Comparison of ENCODE assay signal across 26 mouse cellular contexts in the genomic region with DNA sequence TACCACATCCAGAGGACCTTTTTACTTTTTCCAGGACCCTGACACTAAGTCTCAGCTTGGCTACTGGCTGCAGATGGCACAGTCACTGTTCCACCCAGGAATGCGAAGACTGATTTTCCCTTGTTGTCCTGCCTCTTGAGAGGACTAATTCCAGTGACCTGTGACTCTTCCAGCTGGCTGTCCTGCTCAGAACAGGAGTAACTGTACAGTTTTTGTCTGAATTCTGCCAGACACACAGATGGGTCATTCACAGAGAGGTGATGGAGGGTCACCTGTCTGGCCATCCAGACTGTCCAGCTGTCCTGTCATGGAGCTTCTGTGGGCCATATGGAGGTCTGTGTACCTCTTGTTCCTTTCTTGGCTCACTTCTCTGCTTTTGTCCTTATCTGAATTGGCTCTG.
"Had no signal": no experiment of that assay in that cellular context is flagged by ENCODE, and none has a peak within 500 bp of the region (broad histone marks: within the 10 kb centered on the region; RNA-seq: fewer than 3 reads in every experiment).

No protein-coding gene starts in this region.

- H3K4me1 ChIP-seq: hindbrain, embryonic 10.5 days; intestine, embryonic 15.5 days; limb, embryonic 10.5 days; limb, embryonic 12.5 days; liver, embryonic 15.5 days had no signal

- H3K36me3 ChIP-seq: heart, embryonic 10.5 days; heart, embryonic 12.5 days; hindbrain, embryonic 10.5 days; hindbrain, embryonic 12.5 days; intestine, embryonic 15.5 days; kidney, embryonic 15.5 days; limb, embryonic 10.5 days; liver, embryonic 13.5 days; liver, embryonic 15.5 days had no signal

- H3K27me3 ChIP-seq: heart, embryonic 12.5 days; hindbrain, embryonic 12.5 days; intestine, embryonic 15.5 days; kidney, embryonic 15.5 days; limb, embryonic 12.5 days; liver, embryonic 13.5 days; liver, embryonic 15.5 days had no signal

- DNase-seq: gastrocnemius, postnatal 14 days; gastrocnemius, postnatal 36 days; heart, adult 11 months; heart, postnatal 10 days; heart, postnatal 4 days; kidney, adult 18-20 months; kidney, postnatal 14 days; kidney, postnatal 36 days; liver; liver, embryonic 13.5 days had no signal

- H3K4me3 ChIP-seq: heart, embryonic 10.5 days; heart, embryonic 12.5 days; hindbrain, embryonic 10.5 days; hindbrain, embryonic 12.5 days; intestine, embryonic 15.5 days; kidney, embryonic 15.5 days; layer of hippocampus, adult 2 months; left cerebral cortex, adult 2 months; limb, embryonic 10.5 days; limb, embryonic 12.5 days; liver, embryonic 13.5 days; liver, embryonic 15.5 days had no signal

- H3K9me3 ChIP-seq: heart, embryonic 10.5 days; heart, embryonic 12.5 days; hindbrain, embryonic 10.5 days; hindbrain, embryonic 12.5 days; intestine, embryonic 15.5 days; kidney, embryonic 15.5 days; limb, embryonic 10.5 days; limb, embryonic 12.5 days; liver, embryonic 13.5 days; liver, embryonic 15.5 days had no signal

- H3K27ac ChIP-seq: hindbrain, embryonic 10.5 days; hindbrain, embryonic 12.5 days; hindbrain, embryonic 14.5 days; intestine, embryonic 15.5 days; kidney, embryonic 15.5 days; kidney, postnatal 0 days; layer of hippocampus, adult 2 months; left cerebral cortex, adult 2 months; limb, embryonic 10.5 days; limb, embryonic 12.5 days; liver, embryonic 13.5 days; liver, embryonic 15.5 days had no signal

- H3K4me2 ChIP-seq: heart, embryonic 12.5 days; hindbrain, embryonic 12.5 days; hindbrain, embryonic 14.5 days; intestine, embryonic 15.5 days; kidney, embryonic 15.5 days; limb, embryonic 12.5 days; liver, embryonic 11.5 days; liver, embryonic 13.5 days; liver, embryonic 15.5 days had no signal

- H3K9ac ChIP-seq: heart, embryonic 12.5 days; hindbrain, embryonic 12.5 days; hindbrain, embryonic 14.5 days; intestine, embryonic 15.5 days; kidney, embryonic 15.5 days; limb, embryonic 12.5 days; liver, embryonic 13.5 days; liver, embryonic 15.5 days had no signal

- ATAC-seq: hindbrain, embryonic 16.5 days; inflammation-experienced regulatory T-cells, adult 6 months had no signal
